Mouse (Mus musculus) midbrain, embryonic 16.5 days (tissue): Measurements from ENCODE around the gene Bdkrb1. TPM values are rescaled to one million over a fixed set of nuclear protein-coding genes. Genes with fewer than 3 reads are reported as not detected.

ENCODE experiments used
- ATAC-seq: fragments of 200-750 bp; cut with Nextera tagmentation; 2 replicates; pipeline ENCODE4 v1.8.0; 2017; ENCODE audit warnings: moderate TSS enrichment
- H3K27ac ChIP-seq: fragments of 300-500 bp; sonication (generic); 2 replicates; pipeline ENCODE4 v1.5.1; 2014; ENCODE audit warnings: mild to moderate bottlenecking, low read length, mixed read lengths
- H3K27me3 ChIP-seq: fragments of 300-500 bp; sonication (generic); 2 replicates; pipeline ENCODE4 v1.6.1; 2014; ENCODE audit warnings: low read depth, low read length, mixed read lengths; ENCODE audit not compliant: control insufficient read depth, insufficient read depth
- H3K36me3 ChIP-seq: fragments of 300-500 bp; sonication (generic); 2 replicates; pipeline ENCODE4 v1.6.1; 2014; ENCODE audit warnings: mild to moderate bottlenecking, low read length, moderate library complexity, mixed read lengths; ENCODE audit not compliant: control insufficient read depth, insufficient read depth
- H3K4me1 ChIP-seq: fragments of 300-500 bp; sonication (generic); 2 replicates; pipeline ENCODE4 v1.6.1; 2014; ENCODE audit warnings: mild to moderate bottlenecking, low read length, mixed read lengths; ENCODE audit not compliant: control insufficient read depth, insufficient read depth
- H3K4me2 ChIP-seq: fragments of 300-500 bp; sonication (generic); 2 replicates; pipeline ENCODE4 v1.6.1; 2014; ENCODE audit warnings: mild to moderate bottlenecking, low read length, mixed read lengths
- H3K4me3 ChIP-seq: fragments of 300-500 bp; sonication (generic); 2 replicates; pipeline ENCODE4 v1.5.1; 2014; ENCODE audit warnings: low read depth, mild to moderate bottlenecking, low read length, moderate library complexity, mixed read lengths
- H3K9ac ChIP-seq: fragments of 300-500 bp; sonication (generic); 2 replicates; pipeline ENCODE4 v1.6.1; 2014; ENCODE audit warnings: low read depth, low read length, mixed read lengths
- H3K9me3 ChIP-seq: fragments of 300-500 bp; sonication (generic); replicated peaks from 2 replicates; pipeline ENCODE4 v1.6.1; 2014; ENCODE audit warnings: mild to moderate bottlenecking, low read length, mixed read lengths; ENCODE audit not compliant: control insufficient read depth, poor library complexity, severe bottlenecking
- WGBS: fragments of 180-500 bp; shearing (Covaris S2); extraction: QIAGEN DNeasy Blood & Tissue Kit; methylation state at CpG from one replicate; pipeline ENCODE4 v1.1.7; 2014; 5-methylcytosine and 5-hydroxymethylcytosine counted together
- polyA plus RNA-seq: library from polyadenylated mRNA; unstranded; fragments of >200 nt; fragmentation: Nextera tagmentation; extraction: Ambion mirVana; gene quantifications from 2 replicates; pipeline ENCODE4 v1.2.1, GENCODE M21; 2015

The Bdkrb1 gene
- polyA plus RNA-seq, 1 experiment from 2014 or later: 0.14 TPM

DNA sequence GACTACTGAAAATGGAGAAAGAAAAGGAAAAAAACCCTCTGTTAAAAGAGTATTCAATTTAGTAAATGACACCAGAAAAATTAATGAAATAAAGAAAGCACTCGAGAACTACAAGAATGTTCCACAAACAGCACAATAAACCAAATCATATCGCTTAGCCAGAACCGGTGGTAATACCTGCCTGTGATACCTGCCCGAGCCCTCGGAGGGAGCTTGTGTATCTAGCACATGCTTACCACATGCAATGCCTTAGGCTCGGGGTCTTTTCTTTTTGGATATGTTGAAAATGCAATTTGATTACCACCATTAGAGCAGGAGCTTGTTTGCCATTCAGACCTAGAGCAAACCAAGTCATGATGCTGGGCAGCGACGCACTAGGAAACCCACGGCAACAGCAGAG is 33.7 kb downstream of the Bdkrb1 start:
- H3K27me3 ChIP-seq: no peaks in the 10 kb centered on the region
- no peaks in the 10 kb centered on the region for H3K4me1 ChIP-seq
- WGBS: 95% methylated on average over 9 of the region's 9 CpGs
- H3K9ac ChIP-seq: no peak overlapping the region
- no peaks in the 10 kb centered on the region for H3K9me3 ChIP-seq
- no peak overlapping the region for H3K4me2 ChIP-seq
- ATAC-seq: no peak
- no peak overlapping the region for H3K4me3 ChIP-seq
- peaks cover 44% of the 10 kb centered on the region for H3K36me3 ChIP-seq
- no peak overlapping the region for H3K27ac ChIP-seq

- H3K36me3 ChIP-seq: peaks cover 47% of the 10 kb centered on the region
- no peak overlapping the region for H3K9ac ChIP-seq
- no peaks in the 10 kb centered on the region for H3K9me3 ChIP-seq
- no peak overlapping the region for H3K4me3 ChIP-seq
- no peak overlapping the region for H3K27ac ChIP-seq
- 77% methylated on average over 4 of the region's 4 CpGs for WGBS
- H3K4me1 ChIP-seq: no peaks in the 10 kb centered on the region
- no peak for ATAC-seq
- H3K4me2 ChIP-seq: no peak overlapping the region
- H3K27me3 ChIP-seq: no peaks in the 10 kb centered on the region
Observed at GRCm38 (mm10) chr12:105637554-105637953, 34.7 kb downstream of the Bdkrb1 start.

DNA sequence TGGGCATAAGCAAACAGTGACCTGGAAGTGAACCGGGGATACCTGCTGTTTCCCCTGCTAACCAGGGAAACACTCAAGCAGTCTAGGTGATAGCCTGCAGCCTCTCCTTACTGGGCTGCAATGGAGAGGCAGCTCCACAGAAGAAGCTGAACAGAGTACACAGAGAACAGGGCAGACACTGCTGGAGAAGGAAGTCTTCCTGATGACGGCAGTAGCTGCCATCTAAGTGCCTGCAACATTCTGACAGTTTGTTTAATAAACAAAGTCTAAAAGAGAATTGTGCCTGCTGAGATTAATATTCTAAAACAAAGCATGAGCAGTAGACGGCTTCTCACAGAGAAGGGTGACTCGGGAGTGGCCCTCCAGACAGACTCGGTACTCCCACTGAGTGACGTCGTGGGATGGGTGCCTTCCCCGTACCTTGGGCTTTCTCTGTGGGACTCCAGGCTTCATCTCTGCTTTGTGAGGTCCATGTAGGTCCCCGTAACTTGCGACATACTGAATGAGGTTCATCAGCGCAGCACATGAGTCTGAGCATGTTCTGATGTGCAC is 40.0 kb downstream of the Bdkrb1 start:
- Histone ChIP-seq H3K27me3 (no peaks in the 10 kb centered on the region), H3K4me3 (no peak overlapping the region), H3K27ac (no peak overlapping the region), H3K9me3 (no peaks in the 10 kb centered on the region), H3K4me1 (no peaks in the 10 kb centered on the region), H3K9ac (no peak overlapping the region), H3K36me3 (peaks cover 57% of the 10 kb centered on the region), H3K4me2 (no peak overlapping the region)
- 94% methylated on average over 11 of the region's 11 CpGs for WGBS
- ATAC-seq: no peak

Other genes starting within 250 kb of the Bdkrb1 start
- gene D430019H16Rik, start 149.2 kb upstream of the Bdkrb1 start, polyA plus RNA-seq: 16.3 and 16.7 TPM in 2 replicates
- gene Bdkrb2, start 39.9 kb upstream of the Bdkrb1 start, polyA plus RNA-seq: 1.6 and 2.4 TPM in 2 replicates
- gene Gskip, start 81.7 kb downstream of the Bdkrb1 start, polyA plus RNA-seq: 29.9 and 32.1 TPM in 2 replicates
- gene Atg2b, start 82.1 kb downstream of the Bdkrb1 start, polyA plus RNA-seq: 14.0 and 15.6 TPM in 2 replicates
- gene Ak7, start 102.9 kb downstream of the Bdkrb1 start, polyA plus RNA-seq: 2.1 and 2.3 TPM in 2 replicates
- 150 and 170 TPM in 2 replicates for gene Papola, start 181.6 kb downstream of the Bdkrb1 start, polyA plus RNA-seq